Mouse (Mus musculus) kidney, adult 2 months (tissue): ENCODE data around the gene Hps5. TPM values are rescaled to one million over a fixed set of nuclear protein-coding genes. Genes with fewer than 3 reads are reported as not detected.
"Not testable (repeated sequence)": the region's sequence is repeated elsewhere in the genome, so short reads cannot be mapped to it uniquely, and the experiment has no call there.

Experiments
- DNase-seq: peaks from one replicate; pipeline ENCODE4 v3.0.0; 2021
- H3K27ac ChIP-seq: fragments of 200-500 bp; 2 replicates; pipeline ENCODE4 v1.5.1; 2012; ENCODE audit warnings: low read depth, low read length, control low read depth, inconsistent platforms; ENCODE audit not compliant: insufficient read depth
- H3K27me3 ChIP-seq: fragments of 200-500 bp; replicated peaks from 2 replicates; pipeline ENCODE4 v1.6.1; 2012; ENCODE audit warnings: mild to moderate bottlenecking, moderate library complexity, low read length, inconsistent platforms; ENCODE audit not compliant: control insufficient read depth, insufficient read depth
- H3K36me3 ChIP-seq: fragments of 200-500 bp; 2 replicates; pipeline ENCODE4 v1.6.1; 2012; ENCODE audit warnings: mild to moderate bottlenecking, moderate library complexity, low read length, inconsistent platforms; ENCODE audit not compliant: control insufficient read depth, insufficient read depth
- H3K4me1 ChIP-seq: fragments of 200-500 bp; 2 replicates; pipeline ENCODE4 v1.6.1; 2011; ENCODE audit warnings: low read length; ENCODE audit not compliant: control insufficient read depth, insufficient read depth
- H3K4me3 ChIP-seq: fragments of 200-500 bp; 2 replicates; pipeline ENCODE4 v1.5.1; 2011; ENCODE audit warnings: mild to moderate bottlenecking, low read depth, low read length, control low read depth; ENCODE audit not compliant: insufficient read depth
- CTCF ChIP-seq: fragments of 200-500 bp; conservative IDR thresholded peaks from 2 replicates; pipeline ENCODE4 v1.5.1; 2011; ENCODE audit warnings: low read depth, mild to moderate bottlenecking, control low read depth, low read length, moderate library complexity, mixed read lengths; ENCODE audit not compliant: insufficient read depth, insufficient read length
- POLR2A ChIP-seq: fragments of 200-500 bp; IDR thresholded peaks from one replicate; pipeline ENCODE4 v1.6.1; 2011; ENCODE audit warnings: low read depth, low read length, control low read depth
- WGBS: fragments of 180-500 bp; shearing (Covaris S2); methylation state at CpG from one replicate; pipeline ENCODE4 v1.1.7; 2018; 5-methylcytosine and 5-hydroxymethylcytosine counted together
- polyA plus RNA-seq: library from polyadenylated mRNA; depleted of rRNA; stranded (reverse); fragments of >200 nt; gene quantifications from 2 replicates; pipeline ENCODE4 v1.2.3, GENCODE M21; 2012

Hps5 gene
- polyA plus RNA-seq, 1 experiment, result 31.0 TPM

- H3K4me1 ChIP-seq, result peaks cover 31% of the 10 kb centered on the region
- peak overlapping the region; percentile 24 for H3K27ac ChIP-seq
- H3K27me3 ChIP-seq, result no peaks in the 10 kb centered on the region
- no peaks in the 10 kb centered on the region for H3K36me3 ChIP-seq
- H3K4me3 ChIP-seq, result no peak overlapping the region
- TF ChIP-seq CTCF (no peak), POLR2A (no peak)
- WGBS, result 35% methylated on average over 6 of the region's 6 CpGs
- peak; percentile 95 for DNase-seq
Observed at GRCm38 (mm10) chr7:46833266-46833665, 37.4 kb upstream of the Hps5 start.

- not testable (repeated sequence) for H3K36me3 ChIP-seq, H3K27ac ChIP-seq, DNase-seq, H3K4me3 ChIP-seq, H3K27me3 ChIP-seq
- WGBS, result 89% methylated on average over 11 of the region's 11 CpGs
- H3K4me1 ChIP-seq, result peaks cover 40% of the 10 kb centered on the region
Observed at GRCm38 (mm10) chr7:46832112-46832810, 36.4 kb upstream of the Hps5 start.

DNA sequence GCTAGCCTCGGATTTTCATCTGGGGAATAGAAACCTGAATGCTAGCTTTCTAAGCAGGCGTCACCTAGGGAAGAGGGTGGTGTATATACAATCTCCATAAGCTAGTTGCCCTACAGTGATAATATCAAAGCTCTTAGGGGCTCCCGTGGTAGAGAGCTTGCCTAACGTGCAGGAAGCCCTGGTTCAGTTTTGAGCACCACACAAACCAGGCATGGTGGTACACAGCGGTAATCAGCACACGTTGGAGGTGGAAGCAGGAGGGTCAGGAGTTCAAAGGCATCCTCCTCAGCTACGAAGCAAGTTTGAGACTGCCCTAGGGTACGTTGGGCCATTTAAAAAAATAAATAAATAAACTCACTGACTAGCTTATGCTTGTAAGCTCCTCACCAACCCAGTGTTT lies 35.8 kb upstream of the Hps5 start:
- no peaks in the 10 kb centered on the region for H3K27me3 ChIP-seq
- 85% methylated on average over 8 of the region's 8 CpGs for WGBS
- TF ChIP-seq POLR2A (no peak), CTCF (no peak)
- H3K4me3 ChIP-seq, result no peak overlapping the region
- DNase-seq, result no peak
- H3K36me3 ChIP-seq, result no peaks in the 10 kb centered on the region
- H3K27ac ChIP-seq, result no peak overlapping the region
- peaks cover 44% of the 10 kb centered on the region for H3K4me1 ChIP-seq

DNA sequence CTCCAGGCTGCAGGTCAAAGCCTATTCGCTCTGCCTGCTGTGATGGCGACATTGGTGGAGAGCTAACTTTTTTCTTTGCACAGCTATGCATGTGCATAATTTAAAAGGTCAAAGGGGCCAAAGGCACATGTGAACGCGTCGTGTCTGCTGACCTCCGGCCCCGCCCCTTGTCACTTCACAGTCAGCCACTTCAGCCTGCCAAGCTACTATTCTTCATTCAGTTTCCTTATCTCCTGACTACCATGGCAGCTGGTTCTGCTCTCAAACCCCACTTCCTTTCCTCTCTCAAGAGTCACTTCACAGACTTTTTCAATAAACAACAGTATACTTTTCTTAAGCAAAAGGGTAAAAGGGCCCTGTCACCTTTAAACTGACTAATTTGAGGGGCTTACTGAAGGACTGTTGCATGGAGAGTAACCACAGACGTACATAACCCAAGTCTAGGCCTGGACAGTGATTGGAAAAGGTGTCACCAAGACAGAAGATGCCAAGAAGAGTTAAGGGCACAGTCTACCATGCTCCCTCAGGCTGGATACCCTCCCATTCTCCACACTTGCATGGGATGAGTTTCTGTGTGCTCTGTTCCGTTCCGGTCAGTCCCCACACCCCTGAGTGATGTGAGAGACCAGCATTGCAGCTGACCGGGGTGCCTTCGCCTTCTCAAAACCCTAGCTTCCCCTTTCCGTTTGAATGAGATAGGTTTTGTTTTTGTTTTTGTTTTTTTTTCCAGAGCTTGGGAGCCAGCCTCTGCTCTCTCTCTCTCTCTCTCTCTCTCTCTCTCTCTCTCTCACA lies 35.1 kb upstream of the Hps5 start:
- Histone ChIP-seq H3K27me3 (no peaks in the 10 kb centered on the region), H3K4me3 (no peak overlapping the region), H3K4me1 (peaks cover 44% of the 10 kb centered on the region), H3K27ac (peak overlapping the region; percentile 21; the same call in 1 of the 2 replicates), H3K36me3 (no peaks in the 10 kb centered on the region)
- peak; percentile 39 for DNase-seq
- TF ChIP-seq POLR2A (no peak), CTCF (no peak)
- WGBS, result 62% methylated on average over 13 of the region's 13 CpGs

GRCm38 (mm10) chr7:46829911-46830310 lies 34.0 kb upstream of the Hps5 start:
- Histone ChIP-seq H3K27ac (peak overlapping the region; percentile 11; the same call in 1 of the 2 replicates), H3K4me1 (peaks cover 38% of the 10 kb centered on the region), H3K36me3 (no peaks in the 10 kb centered on the region), H3K27me3 (no peaks in the 10 kb centered on the region), H3K4me3 (no peak overlapping the region)
- TF ChIP-seq CTCF (no peak), POLR2A (no peak)
- 62% methylated on average over 12 of the region's 12 CpGs for WGBS
- DNase-seq, result peak; percentile 76

DNA sequence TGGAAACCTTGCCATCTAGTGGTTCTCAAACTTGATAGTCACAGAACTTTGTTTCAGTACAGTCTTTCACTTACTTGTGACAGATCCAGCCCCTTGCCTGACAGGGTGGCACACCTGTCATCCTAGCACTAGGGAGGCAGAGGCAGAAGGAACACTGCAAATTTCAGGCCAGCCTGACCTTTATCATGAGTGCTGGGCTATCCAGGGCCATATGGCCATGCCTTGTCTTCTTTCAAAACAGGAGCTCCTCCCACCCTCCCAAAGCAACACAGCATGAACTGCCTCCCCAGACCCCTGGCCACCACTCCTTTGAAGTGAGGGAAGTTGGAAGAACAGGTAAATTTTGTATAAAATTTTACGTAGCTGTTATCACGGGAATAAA lies 31.9 kb upstream of the Hps5 start:
- H3K36me3 ChIP-seq, result peaks cover 2% of the 10 kb centered on the region; the same call in 1 of the 2 replicates
- H3K4me1 ChIP-seq, result peaks cover 29% of the 10 kb centered on the region
- no peaks in the 10 kb centered on the region for H3K27me3 ChIP-seq
- H3K27ac ChIP-seq, result peak overlapping the region; percentile 44
- TF ChIP-seq CTCF (no peak), POLR2A (no peak)
- no peak for DNase-seq
- no peak overlapping the region for H3K4me3 ChIP-seq
- 78% methylated on average over 2 of the region's 2 CpGs for whole genome bisulfite sequencing

GRCm38 (mm10) chr7:46827046-46827802 lies 31.4 kb upstream of the Hps5 start:
- Histone ChIP-seq H3K27ac (peak overlapping the region; percentile 44), H3K27me3 (no peaks in the 10 kb centered on the region), H3K4me3 (no peak overlapping the region), H3K36me3 (peaks cover 2% of the 10 kb centered on the region; the same call in 1 of the 2 replicates), H3K4me1 (peaks cover 33% of the 10 kb centered on the region)
- TF ChIP-seq POLR2A (no peak), CTCF (no peak)
- 24% methylated on average over 20 of the region's 20 CpGs for WGBS
- DNase-seq, result peak; percentile 89

DNA sequence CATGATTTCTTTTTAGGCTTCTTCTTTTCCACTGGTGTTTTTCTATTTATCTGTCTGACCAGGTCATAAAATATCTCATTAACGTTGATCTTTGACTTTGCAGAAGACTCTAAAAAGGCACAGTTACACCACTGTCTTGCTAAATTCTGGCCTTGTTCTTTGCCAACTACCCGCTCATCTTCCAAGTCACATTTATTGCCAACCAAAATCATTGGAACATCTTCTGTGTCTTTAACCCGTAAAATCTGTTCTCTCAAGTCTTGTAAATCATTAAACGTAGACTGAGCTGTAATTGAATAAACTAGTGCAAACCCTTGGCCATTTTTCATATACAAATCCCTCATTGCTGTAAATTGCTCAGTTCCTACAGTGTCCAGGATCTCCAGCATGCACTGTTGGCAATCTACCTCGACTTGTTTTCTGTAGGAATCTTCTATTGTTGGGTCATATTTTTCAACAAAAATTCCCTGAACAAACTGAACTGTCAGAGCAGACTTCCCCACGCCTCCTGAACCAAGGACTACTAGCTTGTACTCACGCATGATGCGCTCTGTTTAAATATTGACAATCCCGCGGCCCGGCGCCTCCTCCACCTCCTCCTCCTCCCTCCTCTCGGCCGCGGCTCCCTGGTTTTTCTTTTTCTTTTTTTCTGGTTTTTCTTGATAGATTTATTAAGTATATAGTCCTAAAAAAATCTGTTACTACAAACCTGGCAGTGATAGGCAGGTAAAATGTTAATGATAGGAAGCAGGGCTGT lies 25.2 kb upstream of the Hps5 start:
- peaks cover 14% of the 10 kb centered on the region for H3K36me3 ChIP-seq
- not testable (repeated sequence) for H3K27me3 ChIP-seq, H3K4me3 ChIP-seq
- 40% methylated on average over 15 of the region's 15 CpGs for WGBS
- peaks cover 13% of the 10 kb centered on the region; the same call in 1 of the 2 replicates for H3K4me1 ChIP-seq
- peak; percentile 82 for DNase-seq
- H3K27ac ChIP-seq, result peak overlapping the region; percentile 82
